Mouse (Mus musculus): ENCODE measurements around the gene Gm11127. TPM values are rescaled to one million over a fixed set of nuclear protein-coding genes. Genes with fewer than 3 reads are reported as not detected.
"Not testable (repeated sequence)": the region's sequence is repeated elsewhere in the genome, so short reads cannot be mapped to it uniquely, and the experiment has no call there.

The Gm11127 gene
- total and polyA plus RNA-seq, 2 experiments, result not detected

DNA sequence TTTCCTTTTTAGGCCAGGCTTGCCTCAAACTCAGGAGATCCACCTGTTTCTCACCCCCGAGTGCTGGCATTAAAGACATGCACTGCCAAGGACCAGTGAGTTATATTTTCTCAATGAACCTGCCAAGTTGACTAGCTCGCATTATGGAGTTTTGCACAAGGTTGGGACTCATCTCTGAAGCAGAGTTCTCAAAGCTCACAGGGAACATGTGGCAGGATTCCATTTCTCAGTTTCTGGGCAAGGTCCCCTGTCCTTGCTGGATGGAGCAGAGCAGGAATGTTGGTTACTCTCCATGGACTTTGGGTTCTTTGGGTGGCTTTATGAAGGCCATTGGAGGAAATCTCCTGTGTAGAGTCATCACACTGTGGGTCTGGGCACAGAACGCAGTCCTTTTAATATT, 14.9 kb downstream of the Gm11127 start:
- Histone ChIP-seq H3K36me3 (ENCODE audit: control insufficient read depth, insufficient read depth, low read length) (no peaks in the 10 kb centered on the region), H3K27me3 (ENCODE audit: control insufficient read depth, insufficient read depth, low read length) (no peaks in the 10 kb centered on the region), H3K4me3 (ENCODE audit: insufficient read depth, low read depth, low read length) (peak overlapping the region; percentile 67), H3K4me1 (ENCODE audit: control insufficient read depth, insufficient read depth, low read length) (peaks cover 3% of the 10 kb centered on the region; the same call in 1 of the 2 replicates), H3K9ac (ENCODE audit: low read depth, low read length) (peak overlapping the region; percentile 74), H3K79me2 (ENCODE audit: control insufficient read depth, insufficient read depth, low read length) (peaks cover 2% of the 10 kb centered on the region; the same call in 1 of the 2 replicates), H3K27ac (replicated peaks; ENCODE audit: insufficient read depth, low read depth, low read length) (peak overlapping the region; percentile 88)
- 17% methylated on average over 3 of the region's 3 CpGs for WGBS
- TF ChIP-seq POLR2A (IDR thresholded peaks at IDR 0.05; ENCODE audit: extremely low read depth, insufficient read depth, low read length) (no peak), CTCF (IDR thresholded peaks at IDR 0.05; ENCODE audit: low read depth, low read length) (no peak)
- peak; percentile 77 for DNase-seq (ENCODE audit: extremely low read depth, low read depth, low spot score)

DNA sequence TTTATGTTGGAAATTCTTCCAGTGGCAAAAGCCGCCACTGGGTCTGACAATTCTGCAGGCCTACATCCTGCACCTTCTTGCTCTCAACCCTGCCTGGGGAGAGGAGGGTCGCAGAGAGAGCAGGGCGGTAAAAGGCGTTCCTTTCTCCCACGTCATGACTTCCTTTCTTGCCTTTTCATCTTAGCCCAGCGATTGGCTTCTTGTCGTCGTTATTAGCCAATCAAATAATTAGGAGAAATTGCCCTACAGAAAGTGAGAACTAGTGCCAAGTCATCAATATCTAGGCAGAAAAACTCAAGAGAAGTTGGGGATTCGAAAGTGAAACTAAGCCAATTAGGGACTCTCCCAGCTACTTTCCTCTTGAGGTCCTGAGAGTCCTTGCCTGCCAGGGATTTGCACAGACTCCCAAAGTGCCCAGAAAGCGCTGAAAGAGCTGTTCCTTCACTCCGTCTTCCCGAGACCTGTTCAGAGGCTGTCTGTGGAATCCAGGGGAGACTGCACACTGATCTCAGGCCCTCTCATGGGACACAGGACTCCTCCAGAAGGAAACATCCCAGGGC, 15.5 kb downstream of the Gm11127 start, which contains the start of the genes H2-T22 and Gm6034:
Gene H2-T22 (minus strand): TSS at position 138 of the 560 bp plus-strand sequence.
Gene Gm6034 (plus strand): TSS at position 352 of the 560 bp plus-strand sequence.
- H3K27me3 ChIP-seq (ENCODE audit: control insufficient read depth, insufficient read depth, low read length); H3K79me2 ChIP-seq (ENCODE audit: control insufficient read depth, insufficient read depth, low read length); H3K36me3 ChIP-seq (ENCODE audit: control insufficient read depth, insufficient read depth, low read length); H3K4me1 ChIP-seq (ENCODE audit: control insufficient read depth, insufficient read depth, low read length): not testable (repeated sequence)
- Histone ChIP-seq H3K9ac (ENCODE audit: low read depth, low read length) (peak within 1 kb of the TSS; percentile 76), H3K4me3 (ENCODE audit: insufficient read depth, low read depth, low read length) (peak within 1 kb of the TSS; percentile 67), H3K27ac (replicated peaks; ENCODE audit: insufficient read depth, low read depth, low read length) (peak within 1 kb of the TSS; percentile 88)
- DNase-seq (ENCODE audit: extremely low read depth, low read depth, low spot score), result peak; percentile 96
- TF ChIP-seq POLR2A (IDR thresholded peaks at IDR 0.05; ENCODE audit: extremely low read depth, insufficient read depth, low read length), result peak; percentile 78
- WGBS, result under 1% methylated on average over 12 of the region's 12 CpGs

GRCm38 (mm10) chr17:36042055-36042454, 16.1 kb downstream of the Gm11127 start:
- Histone ChIP-seq H3K4me3 (ENCODE audit: insufficient read depth, low read depth, low read length) (peak overlapping the region; percentile 62), H3K9ac (ENCODE audit: low read depth, low read length) (peak overlapping the region; percentile 76), H3K27ac (replicated peaks; ENCODE audit: insufficient read depth, low read depth, low read length) (peak overlapping the region; percentile 26; the same call in 1 of the 2 replicates)
- not testable (repeated sequence) for H3K4me1 ChIP-seq (ENCODE audit: control insufficient read depth, insufficient read depth, low read length); DNase-seq (ENCODE audit: extremely low read depth, low read depth, low spot score); H3K27me3 ChIP-seq (ENCODE audit: control insufficient read depth, insufficient read depth, low read length); H3K36me3 ChIP-seq (ENCODE audit: control insufficient read depth, insufficient read depth, low read length); H3K79me2 ChIP-seq (ENCODE audit: control insufficient read depth, insufficient read depth, low read length)
- WGBS, result 5% methylated on average over 19 of the region's 19 CpGs

GRCm38 (mm10) chr17:36040604-36041003, 17.6 kb downstream of the Gm11127 start:
- not testable (repeated sequence) for H3K27me3 ChIP-seq (ENCODE audit: control insufficient read depth, insufficient read depth, low read length); H3K4me1 ChIP-seq (ENCODE audit: control insufficient read depth, insufficient read depth, low read length); H3K79me2 ChIP-seq (ENCODE audit: control insufficient read depth, insufficient read depth, low read length); H3K36me3 ChIP-seq (ENCODE audit: control insufficient read depth, insufficient read depth, low read length); DNase-seq (ENCODE audit: extremely low read depth, low read depth, low spot score); H3K9ac ChIP-seq (ENCODE audit: low read depth, low read length); H3K4me3 ChIP-seq (ENCODE audit: insufficient read depth, low read depth, low read length); H3K27ac ChIP-seq (replicated peaks; ENCODE audit: insufficient read depth, low read depth, low read length)
- WGBS, result 93% methylated on average over 2 of the region's 2 CpGs

DNA sequence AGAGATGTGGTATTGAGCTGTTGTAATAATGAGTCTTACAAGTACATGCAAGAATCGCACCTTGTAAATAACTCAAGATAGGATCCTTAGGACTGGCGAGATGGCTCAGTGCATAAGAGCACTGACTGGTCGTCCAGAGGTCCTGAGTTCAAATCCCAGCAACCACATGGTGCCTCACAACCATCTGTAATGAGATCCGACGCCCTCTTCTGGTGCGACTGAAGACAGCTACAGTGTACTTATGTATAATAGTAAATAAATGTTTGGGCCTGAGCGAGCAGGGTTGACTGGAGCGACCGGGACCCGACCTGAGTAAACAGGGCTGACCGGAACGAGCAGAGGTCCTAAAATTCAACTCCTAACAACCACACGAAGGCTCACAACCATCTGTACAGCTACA, 22.0 kb downstream of the Gm11127 start:
- H3K27me3 ChIP-seq (ENCODE audit: control insufficient read depth, insufficient read depth, low read length); H3K9ac ChIP-seq (ENCODE audit: low read depth, low read length); H3K36me3 ChIP-seq (ENCODE audit: control insufficient read depth, insufficient read depth, low read length); H3K27ac ChIP-seq (replicated peaks; ENCODE audit: insufficient read depth, low read depth, low read length); DNase-seq (ENCODE audit: extremely low read depth, low read depth, low spot score); H3K4me1 ChIP-seq (ENCODE audit: control insufficient read depth, insufficient read depth, low read length); H3K4me3 ChIP-seq (ENCODE audit: insufficient read depth, low read depth, low read length); H3K79me2 ChIP-seq (ENCODE audit: control insufficient read depth, insufficient read depth, low read length): not testable (repeated sequence)
- 64% methylated on average over 13 of the region's 13 CpGs for WGBS

DNA sequence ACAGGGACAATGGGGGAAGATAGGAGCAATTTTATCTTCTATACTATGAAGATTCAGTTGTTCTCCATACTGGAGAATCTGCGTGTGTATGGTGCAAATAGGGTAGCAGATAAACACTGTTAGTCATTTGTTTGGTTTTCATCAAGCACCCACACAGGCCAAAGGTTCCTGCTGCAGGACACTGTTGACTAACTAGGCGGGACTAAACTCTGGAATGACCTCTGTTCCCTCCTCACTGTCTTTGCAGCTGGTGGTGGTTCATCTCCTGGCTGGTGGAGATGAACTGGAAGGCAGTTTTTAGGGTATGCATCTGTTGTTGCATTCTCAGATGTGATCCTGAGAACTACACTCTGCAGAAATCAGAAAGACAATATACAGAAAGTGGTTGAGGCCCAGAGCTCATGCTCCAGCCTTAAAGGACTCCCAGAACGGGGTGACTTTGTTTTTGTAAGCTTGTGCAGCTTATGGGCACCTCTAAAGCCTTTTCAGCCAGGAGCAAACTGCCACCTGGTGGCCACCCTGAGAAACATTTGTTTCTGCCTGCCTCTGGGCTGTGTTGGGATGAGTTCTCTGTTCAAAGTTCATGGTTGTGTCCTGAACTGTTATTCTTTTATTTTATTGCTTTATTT, 23.0 kb downstream of the Gm11127 start:
- H3K27me3 ChIP-seq (ENCODE audit: control insufficient read depth, insufficient read depth, low read length); H3K9ac ChIP-seq (ENCODE audit: low read depth, low read length); H3K4me3 ChIP-seq (ENCODE audit: insufficient read depth, low read depth, low read length); H3K79me2 ChIP-seq (ENCODE audit: control insufficient read depth, insufficient read depth, low read length); H3K36me3 ChIP-seq (ENCODE audit: control insufficient read depth, insufficient read depth, low read length): not testable (repeated sequence)
- peak; percentile 96 for DNase-seq (ENCODE audit: extremely low read depth, low read depth, low spot score)
- Histone ChIP-seq H3K4me1 (ENCODE audit: control insufficient read depth, insufficient read depth, low read length) (peaks cover 16% of the 10 kb centered on the region), H3K27ac (replicated peaks; ENCODE audit: insufficient read depth, low read depth, low read length) (peak overlapping the region; percentile 78)
- WGBS, result 5% methylated on average over 3 of the region's 3 CpGs
- peak; percentile 40; the same call in 1 of the 2 replicates for TF ChIP-seq CTCF (IDR thresholded peaks at IDR 0.05; ENCODE audit: low read depth, low read length)

GRCm38 (mm10) chr17:36034524-36034923, 23.6 kb downstream of the Gm11127 start:
- not testable (repeated sequence) for H3K36me3 ChIP-seq (ENCODE audit: control insufficient read depth, insufficient read depth, low read length); H3K4me3 ChIP-seq (ENCODE audit: insufficient read depth, low read depth, low read length); H3K9ac ChIP-seq (ENCODE audit: low read depth, low read length); H3K27me3 ChIP-seq (ENCODE audit: control insufficient read depth, insufficient read depth, low read length); H3K79me2 ChIP-seq (ENCODE audit: control insufficient read depth, insufficient read depth, low read length); DNase-seq (ENCODE audit: extremely low read depth, low read depth, low spot score)
- 28% methylated on average over 3 of the region's 3 CpGs for WGBS
- H3K27ac ChIP-seq (replicated peaks; ENCODE audit: insufficient read depth, low read depth, low read length), result peak overlapping the region; percentile 78
- H3K4me1 ChIP-seq (ENCODE audit: control insufficient read depth, insufficient read depth, low read length), result peaks cover 17% of the 10 kb centered on the region
